Mouse (Mus musculus) small intestine, adult 2 months (tissue): Measurements from ENCODE around the gene Chac2.

Experiments
- CTCF ChIP-seq: fragments of 200-500 bp; IDR thresholded peaks from 2 replicates; pipeline ENCODE4 v1.5.1; 2012; ENCODE audit warnings: low read depth, mild to moderate bottlenecking, control low read depth, inconsistent platforms, low read length, moderate library complexity, mixed read lengths; ENCODE audit not compliant: insufficient replicate concordance, insufficient read length; ENCODE audit errors: extremely low read depth
- POLR2A ChIP-seq: fragments of 200-500 bp; IDR thresholded peaks from 2 replicates; pipeline ENCODE4 v1.6.1; 2012; ENCODE audit warnings: low read depth, mild to moderate bottlenecking, control low read depth, inconsistent platforms, low read length, moderate library complexity

DNA sequence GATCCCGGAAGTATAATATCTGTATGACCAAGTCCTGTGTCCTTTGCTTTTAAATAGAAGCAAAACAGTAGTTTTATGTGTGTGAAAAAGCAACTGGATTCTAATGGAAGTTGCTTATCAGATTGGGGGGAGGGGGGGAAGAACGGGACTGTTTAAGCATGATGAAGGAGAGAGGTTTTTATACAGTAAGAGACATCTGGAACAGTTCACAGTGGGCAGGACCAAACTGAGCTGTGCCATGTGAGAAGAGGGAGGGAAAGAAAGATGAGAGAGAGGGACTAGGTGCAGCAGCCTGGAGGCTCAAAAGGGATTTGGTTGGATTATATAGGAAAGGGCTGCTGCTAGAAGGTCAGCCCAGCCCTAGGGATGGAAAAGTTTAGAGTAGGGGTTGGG lies 471 bp upstream of the Chac2 start:
- TF ChIP-seq CTCF: no peak
- no peak for TF ChIP-seq POLR2A
